Comparison of ENCODE assay signal across 8 mouse cellular contexts in the genomic region with DNA sequence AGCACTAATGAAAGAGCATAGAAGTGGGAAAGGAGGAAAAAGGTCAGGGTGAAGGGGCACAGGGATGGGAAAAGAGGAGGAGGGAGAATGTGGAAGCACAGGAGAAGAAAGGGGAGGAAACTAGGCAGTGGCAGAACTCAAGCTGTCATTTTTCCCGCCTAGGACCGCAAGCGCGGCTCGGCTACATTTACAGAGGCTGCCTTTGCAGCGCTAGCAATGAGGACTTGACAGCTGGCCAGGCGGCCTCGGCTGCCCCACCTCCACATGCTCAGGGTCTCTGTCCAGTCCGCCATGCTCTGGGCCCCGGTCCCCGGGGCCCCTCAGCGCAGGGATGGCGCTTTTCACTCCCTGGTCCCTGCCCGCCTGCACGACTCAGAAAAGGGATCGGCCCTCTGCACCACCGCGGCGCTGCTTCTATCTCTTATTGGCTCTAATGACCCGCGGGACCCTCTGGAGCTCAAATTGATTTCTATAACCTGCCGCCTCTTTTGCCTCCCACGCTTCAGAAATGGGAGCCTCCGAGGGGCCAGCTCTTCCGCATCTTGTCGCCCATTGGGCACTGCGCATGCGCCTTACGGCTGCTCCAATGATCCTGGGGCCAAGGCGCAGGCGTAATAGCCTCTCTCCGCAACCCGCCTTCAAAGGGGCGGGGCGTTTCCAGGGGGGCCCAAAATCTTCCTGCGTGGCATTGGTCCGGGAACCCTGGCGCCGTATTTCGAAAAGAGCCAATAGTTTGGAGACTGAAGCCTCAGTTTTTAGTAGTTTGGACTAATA. TPM values are rescaled to one million over a fixed set of nuclear protein-coding genes. Genes with fewer than 3 reads are reported as not detected.
A peak's percentile ranks its signal among the peaks of the same experiment; 100 is the strongest.
DNase-seq lines count a peak whose midpoint lies in the region; ATAC-seq and TF ChIP-seq lines count a peak whose summit lies in the region.

A gene (minus strand): TSS at position 517 of the 774 bp plus-strand sequence.

- H3K27me3 ChIP-seq in forebrain, embryonic 16.5 days (replicated peaks; ENCODE audit: control insufficient read depth, insufficient read depth, low read length): no peaks in the 10 kb centered on the region
- H3K27me3 ChIP-seq in lung, embryonic 15.5 days: no peaks in the 10 kb centered on the region

- H3K9ac ChIP-seq in ES-E14 (ENCODE audit: insufficient read depth, low read depth, low read length, poor library complexity, severe bottlenecking): peak within 1 kb of the TSS; percentile 77
- H3K9ac ChIP-seq in forebrain, embryonic 16.5 days (replicated peaks; ENCODE audit: low read depth, low read length): peak within 1 kb of the TSS; percentile 64
- peak within 1 kb of the TSS; percentile 54 for H3K9ac ChIP-seq in lung, embryonic 15.5 days

- DNase-seq in ES-E14 (ENCODE audit: low read depth, low spot score): peak; percentile 77
- DNase-seq in cerebellum, adult 11-12 months: peak; percentile 91
- DNase-seq in heart, postnatal 4 days: peak; percentile 94
- peak; percentile 82 to 85 for DNase-seq in layer of hippocampus, adult 8-10 months (ENCODE audit: low spot score in 2 of 2)
- DNase-seq in ovary, adult 18-20 months (ENCODE audit: low spot score): peak; percentile 84
- peak; percentile 93 for DNase-seq in thymus, postnatal 0 days (ENCODE audit: low spot score)

- no peaks in the 10 kb centered on the region for H3K4me1 ChIP-seq in ES-E14 (ENCODE audit: control insufficient read depth in 2 of 2, insufficient read depth in 2 of 2, low read length in 2 of 2, poor library complexity in 1 of 2)
- peaks cover 7% of the 10 kb centered on the region for H3K4me1 ChIP-seq in forebrain, embryonic 16.5 days (replicated peaks; ENCODE audit: control insufficient read depth, insufficient read depth, low read length)
- H3K4me1 ChIP-seq in lung, embryonic 15.5 days: no peaks in the 10 kb centered on the region

- peak within 1 kb of the TSS; percentile 14; the same call in 1 of the 2 replicates for H3K27ac ChIP-seq in ES-E14 (ENCODE audit: insufficient read depth, low read depth, low read length, poor library complexity, severe bottlenecking)
- H3K27ac ChIP-seq in forebrain, embryonic 16.5 days (ENCODE audit: low read length): peak within 1 kb of the TSS; percentile 60
- H3K27ac ChIP-seq in lung, embryonic 15.5 days: peak within 1 kb of the TSS; percentile 83

- H3K36me3 ChIP-seq in ES-E14 (ENCODE audit: control insufficient read depth, insufficient read depth, low read length, poor library complexity, severe bottlenecking): no peaks in the 10 kb centered on the region
- H3K36me3 ChIP-seq in forebrain, embryonic 16.5 days (ENCODE audit: control insufficient read depth, insufficient read depth): no peaks in the 10 kb centered on the region
- no peaks in the 10 kb centered on the region for H3K36me3 ChIP-seq in lung, embryonic 15.5 days

- peak within 1 kb of the TSS; percentile 79 to 86 for H3K4me3 ChIP-seq in ES-E14 (ENCODE audit: insufficient read depth in 1 of 2, low read depth in 1 of 2, low read length in 2 of 2, poor library complexity in 1 of 2, severe bottlenecking in 1 of 2)
- H3K4me3 ChIP-seq in forebrain, embryonic 16.5 days (replicated peaks; ENCODE audit: low read length): peak within 1 kb of the TSS; percentile 64
- H3K4me3 ChIP-seq in lung, embryonic 15.5 days: peak within 1 kb of the TSS; percentile 62

- 23% methylated on average over 37 of the region's 40 CpGs for WGBS in forebrain, embryonic 16.5 days
- WGBS in lung, embryonic 15.5 days: 20% methylated on average over 40 of the region's 40 CpGs

- peak within 1 kb of the TSS; percentile 72 for H3K4me2 ChIP-seq in forebrain, embryonic 16.5 days (ENCODE audit: low read length)
- peak within 1 kb of the TSS; percentile 85 for H3K4me2 ChIP-seq in lung, embryonic 15.5 days

- in situ Hi-C loops in ES-E14 (cut with MboI; ENCODE audit: low sequenced_read_pairs in 2 of 2, unreplicated experiment in 2 of 2): no loop called here

- peak; percentile 90 for ATAC-seq in forebrain, embryonic 16.5 days
- ATAC-seq in lung, embryonic 15.5 days (ENCODE audit: borderline replicate concordance, extremely low read depth, low FRiP score, low TSS enrichment): peak; percentile 81

- H3K9me3 ChIP-seq in ES-E14 (ENCODE audit: control insufficient read depth, insufficient read depth, low read depth, low read length): no peaks in the 10 kb centered on the region
- H3K9me3 ChIP-seq in forebrain, embryonic 16.5 days (ENCODE audit: control insufficient read depth, low read length): no peaks in the 10 kb centered on the region
- H3K9me3 ChIP-seq in lung, embryonic 15.5 days: no peaks in the 10 kb centered on the region

TF ChIP-seq in ES-E14, 5 proteins besides CTCF, POLR2A, EP300 and RAD21:
- TF ChIP-seq CHD2 (IDR thresholded peaks at IDR 0.05; ENCODE audit: low read depth, low read length): no peak

RNA-seq across cellular contexts. Expression of the gene that starts here (rescaled TPM):
- 9.4 and 12.2 TPM in 2 replicates for total RNA-seq in ES-E14 (2012; rRNA removed)
- 3.4 and 3.6 TPM in 2 replicates for polyA plus RNA-seq in forebrain, embryonic 16.5 days (2015; fragmentation: Nextera tagmentation; extraction: Ambion mirVana)
- total RNA-seq in heart, postnatal 4 days (2021): 10 to 100 TPM; 16.6 to 17.3 TPM
- 1 to 10 TPM; 3.5 to 4.5 (median 3.6) TPM for total RNA-seq in layer of hippocampus, adult 8-10 months (2022)
- 15.1 and 15.6 TPM in 2 replicates for polyA plus RNA-seq in lung, embryonic 15.5 days (2015; fragmentation: Nextera tagmentation; extraction: Ambion mirVana)
- 6.1 and 6.4 TPM in 2 replicates for polyA plus RNA-seq in thymus, postnatal 0 days (2015; fragmentation: Nextera tagmentation; extraction: Ambion mirVana)

Comparison
In these comparisons a context has a peak if more than half of its experiments do, and no peak if none do; other contexts are left out.
1. Peak in every context shown above with its lines: DNase-seq, ATAC-seq, H3K4me3 ChIP-seq and H3K27ac ChIP-seq.
2. H3K27ac ChIP-seq: peak in every context shown above with its lines; median percentile 83 in lung, embryonic 15.5 days; 60 in forebrain, embryonic 16.5 days; 14 in ES-E14.